ENCODE assay signal across 8 mouse cellular contexts in the genomic region with DNA sequence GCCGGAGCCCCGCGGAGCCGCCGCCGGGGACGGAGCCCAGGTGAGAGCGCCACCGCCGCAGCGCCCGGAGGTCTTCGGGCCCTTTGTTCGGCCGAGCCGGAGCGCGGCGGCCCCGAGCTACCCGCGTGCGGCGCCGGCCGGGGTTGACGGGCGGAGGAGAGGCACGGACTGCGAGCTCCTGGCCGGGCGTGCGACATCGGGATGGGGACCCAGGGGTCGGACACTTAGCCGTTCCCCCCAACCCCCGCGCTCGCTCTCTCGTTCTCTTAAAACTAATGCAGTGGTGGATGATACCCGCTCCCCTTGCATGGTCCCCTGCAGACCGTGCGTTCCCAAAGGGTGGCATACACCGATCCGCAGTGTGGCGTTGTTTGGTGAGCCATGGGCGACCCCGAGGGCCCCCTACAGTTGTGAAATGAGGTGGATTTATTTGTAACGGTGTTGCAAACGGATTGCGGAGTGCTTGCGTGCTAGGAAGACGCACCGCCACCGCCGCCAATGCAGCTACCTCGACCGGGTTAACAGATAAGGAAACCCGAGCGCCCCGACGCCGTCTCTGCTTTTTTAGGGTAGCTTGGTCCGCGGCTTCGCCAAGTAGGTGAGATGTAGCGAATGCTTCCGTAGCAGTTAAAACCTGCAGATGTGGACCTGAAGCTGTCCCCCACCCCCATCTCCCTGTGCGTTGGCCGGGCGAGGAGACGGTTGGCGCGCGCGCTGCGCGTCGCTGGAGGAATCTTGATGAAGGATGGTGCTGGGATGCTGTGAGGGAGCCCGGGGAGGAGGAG. TPM values are rescaled to one million over a fixed set of nuclear protein-coding genes. Genes with fewer than 3 reads are reported as not detected.
A peak's percentile ranks its signal among the peaks of the same experiment; 100 is the strongest.
DNase-seq lines count a peak whose midpoint lies in the region; ATAC-seq lines count a peak whose summit lies in the region.

No protein-coding gene starts in this region.

- H3K9me3 ChIP-seq in hindbrain, embryonic 12.5 days (replicated peaks) = no peaks in the 10 kb centered on the region

- under 1% methylated on average over 79 of the region's 80 CpGs for WGBS in hindbrain, embryonic 12.5 days

- H3K4me3 ChIP-seq in hindbrain, embryonic 12.5 days = peak overlapping the region; percentile 92

- 0 out of 2 replicates have a peak, but pooled peaks have one; percentile 0 for ATAC-seq in hindbrain, embryonic 12.5 days (ENCODE audit: low FRiP score)

- no peaks in the 10 kb centered on the region for H3K36me3 ChIP-seq in hindbrain, embryonic 12.5 days

- H3K27me3 ChIP-seq in hindbrain, embryonic 12.5 days = peaks cover 11% of the 10 kb centered on the region

- H3K9ac ChIP-seq in hindbrain, embryonic 12.5 days = peak overlapping the region; percentile 99

- H3K4me1 ChIP-seq in hindbrain, embryonic 12.5 days = peaks cover 48% of the 10 kb centered on the region

- peak overlapping the region; percentile 82 for H3K4me2 ChIP-seq in hindbrain, embryonic 12.5 days (replicated peaks)

- H3K27ac ChIP-seq in hindbrain, embryonic 12.5 days = peak overlapping the region; percentile 98

- DNase-seq in R1 (ENCODE audit: low read depth, low spot score) = peak; percentile 71
- peak; percentile 75 for DNase-seq in cerebellum, postnatal 10 days
- peak; percentile 61 to 66 for DNase-seq in frontal cortex, postnatal 10 days (ENCODE audit: low spot score in 2 of 2)
- DNase-seq in left cerebral cortex, adult 11 months (ENCODE audit: low spot score) = peak; percentile 45
- DNase-seq in lung, postnatal 25 days (ENCODE audit: low spot score) = peak; percentile 31
- peak; percentile 83 to 84 for DNase-seq in right cerebral cortex, postnatal 10 days (ENCODE audit: low spot score in 2 of 2)
- peak; percentile 30 to 41 for DNase-seq in urinary bladder, postnatal 36 days (ENCODE audit: low spot score in 2 of 2)

RNA-seq across cellular contexts. Expression of gene Tnrc6c, which starts 1.4 kb away (rescaled TPM):
- 26.3 and 28.3 TPM in 2 replicates for polyA plus RNA-seq in hindbrain, embryonic 12.5 days (2016; fragmentation: Nextera tagmentation; extraction: Ambion mirVana)

Comparison
In these comparisons a context has a peak if more than half of its experiments do, and no peak if none do; other contexts are left out.
1. Peak in every context shown above with its lines: DNase-seq, ATAC-seq, H3K4me3 ChIP-seq and H3K27ac ChIP-seq.
2. DNase-seq: peak in every context shown above with its lines; median percentile 84 in right cerebral cortex, postnatal 10 days; 75 in cerebellum, postnatal 10 days; 71 in R1; 64 in frontal cortex, postnatal 10 days; 45 in left cerebral cortex, adult 11 months; 36 in urinary bladder, postnatal 36 days; 31 in lung, postnatal 25 days.